Mouse (Mus musculus) forebrain, embryonic 14.5 days (tissue): ENCODE data around the gene Fbxw7. TPM values are rescaled to one million over a fixed set of nuclear protein-coding genes. Genes with fewer than 3 reads are reported as not detected.
A peak's percentile ranks its signal among the peaks of the same experiment; 100 is the strongest.

ENCODE experiments used
- ATAC-seq: fragments of 200-750 bp; cut with Nextera tagmentation; 2 replicates; pipeline ENCODE4 v1.8.0; 2017; ENCODE audit warnings: mild to moderate bottlenecking, moderate library complexity
- DNase-seq: peaks from one replicate; pipeline ENCODE4 v3.0.0-alpha.2; 2015; ENCODE audit warnings: low spot score
- H3K27ac ChIP-seq: fragments of 300-500 bp; sonication (generic); 2 replicates; pipeline ENCODE4 v1.5.1; 2014; ENCODE audit warnings: low read depth, mild to moderate bottlenecking, control low read depth, low read length, moderate library complexity
- H3K27me3 ChIP-seq: fragments of 300-500 bp; sonication (generic); replicated peaks from 2 replicates; pipeline ENCODE4 v1.6.1; 2014; ENCODE audit warnings: low read length, control low read depth, mixed read lengths; ENCODE audit not compliant: control insufficient read depth, insufficient read depth
- H3K36me3 ChIP-seq: fragments of 300-500 bp; sonication (generic); 2 replicates; pipeline ENCODE4 v1.6.1; 2014; ENCODE audit warnings: low read length, control low read depth; ENCODE audit not compliant: control insufficient read depth, insufficient read depth
- H3K4me1 ChIP-seq: fragments of 300-500 bp; sonication (generic); 2 replicates; pipeline ENCODE4 v1.6.1; 2014; ENCODE audit warnings: antibody characterized with exemption, low read length, control low read depth; ENCODE audit not compliant: control insufficient read depth, insufficient read depth
- H3K4me2 ChIP-seq: fragments of 300-500 bp; sonication (generic); 2 replicates; pipeline ENCODE4 v1.6.1; 2014; ENCODE audit warnings: mild to moderate bottlenecking, control low read depth, low read length
- H3K4me3 ChIP-seq: fragments of 300-500 bp; sonication (generic); 2 replicates; pipeline ENCODE4 v1.5.1; 2014; ENCODE audit warnings: low read depth, low read length, control low read depth
- H3K9ac ChIP-seq: fragments of 300-500 bp; sonication (generic); 2 replicates; pipeline ENCODE4 v1.6.1; 2014; ENCODE audit warnings: mild to moderate bottlenecking, low read length, control low read depth, moderate library complexity
- H3K9me3 ChIP-seq: fragments of 300-500 bp; sonication (generic); replicated peaks from 2 replicates; pipeline ENCODE4 v1.6.1; 2016; ENCODE audit warnings: low read length, control low read depth, mixed read lengths; ENCODE audit not compliant: control insufficient read depth
- WGBS: fragments of 180-500 bp; shearing (Covaris S2); extraction: QIAGEN DNeasy Blood & Tissue Kit; methylation state at CpG from one replicate; pipeline ENCODE4 v1.1.7; 2014; 5-methylcytosine and 5-hydroxymethylcytosine counted together
- polyA plus RNA-seq: library from polyadenylated mRNA; unstranded; fragments of >200 nt; fragmentation: Nextera tagmentation; extraction: Ambion mirVana; gene quantifications from 2 replicates; pipeline ENCODE4 v1.2.1, GENCODE M21; 2014

Fbxw7 gene
- polyA plus RNA-seq, 1 experiment from 2014 or later = 27.9 TPM

DNA sequence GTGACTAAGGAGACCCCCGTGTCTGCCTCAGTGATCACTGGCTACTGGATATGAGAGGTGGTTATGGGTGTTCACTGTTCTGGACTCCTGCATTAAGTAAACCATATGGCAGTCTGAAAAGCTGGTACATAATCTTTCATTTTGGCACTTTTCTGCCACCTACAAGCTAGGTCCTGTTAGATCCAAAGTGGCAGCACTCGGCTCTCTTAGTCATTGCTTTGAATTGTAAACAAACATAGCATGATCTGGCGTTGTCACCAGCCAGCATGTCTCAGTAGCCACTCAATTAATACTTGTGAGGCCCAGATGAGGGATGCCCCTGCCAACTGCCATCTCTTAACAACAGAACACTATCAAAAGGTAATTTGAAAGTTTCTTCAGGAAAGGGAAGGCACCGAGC lies 167.6 kb downstream of the Fbxw7 start:
- Histone ChIP-seq H3K9ac (no peak overlapping the region), H3K27ac (no peak overlapping the region), H3K4me3 (no peak overlapping the region), H3K27me3 (no peaks in the 10 kb centered on the region), H3K4me2 (no peak overlapping the region), H3K36me3 (peaks cover under 1% of the 10 kb centered on the region), H3K9me3 (no peaks in the 10 kb centered on the region), H3K4me1 (no peaks in the 10 kb centered on the region)
- DNase-seq (no peak), ATAC-seq (no peak)
- 78% methylated on average over 4 of the region's 4 CpGs for WGBS

DNA sequence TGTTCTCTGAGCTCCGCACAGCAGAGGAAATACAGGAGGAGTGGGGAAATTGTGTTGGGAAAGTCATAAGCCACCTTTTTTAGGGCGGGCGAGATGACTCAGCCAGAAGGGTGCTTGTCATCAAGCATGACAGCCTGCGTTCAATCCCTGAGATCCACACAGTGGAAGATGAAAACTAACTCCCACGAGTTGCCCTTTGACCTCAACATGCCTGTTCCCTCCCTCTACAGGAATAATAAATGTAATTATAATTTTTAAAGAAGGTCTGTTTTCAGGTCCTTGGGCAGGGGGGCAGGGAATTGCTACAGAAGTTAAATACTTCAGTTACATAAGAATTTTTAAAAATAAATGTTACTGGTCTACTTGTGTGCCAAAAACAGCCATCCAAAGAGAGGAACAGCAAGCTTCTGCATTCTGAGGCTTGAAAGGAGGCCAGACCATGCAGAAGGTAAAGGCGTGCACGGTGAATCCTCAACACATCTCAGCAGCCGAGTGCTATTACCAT lies 170.1 kb downstream of the Fbxw7 start:
- Histone ChIP-seq H3K27me3 (no peaks in the 10 kb centered on the region), H3K4me1 (no peaks in the 10 kb centered on the region), H3K9me3 (no peaks in the 10 kb centered on the region), H3K27ac (no peak overlapping the region), H3K4me2 (no peak overlapping the region), H3K9ac (no peak overlapping the region), H3K4me3 (no peak overlapping the region), H3K36me3 (no peaks in the 10 kb centered on the region)
- WGBS = 90% methylated on average over 8 of the region's 8 CpGs
- no peak for DNase-seq
- ATAC-seq = no peak

DNA sequence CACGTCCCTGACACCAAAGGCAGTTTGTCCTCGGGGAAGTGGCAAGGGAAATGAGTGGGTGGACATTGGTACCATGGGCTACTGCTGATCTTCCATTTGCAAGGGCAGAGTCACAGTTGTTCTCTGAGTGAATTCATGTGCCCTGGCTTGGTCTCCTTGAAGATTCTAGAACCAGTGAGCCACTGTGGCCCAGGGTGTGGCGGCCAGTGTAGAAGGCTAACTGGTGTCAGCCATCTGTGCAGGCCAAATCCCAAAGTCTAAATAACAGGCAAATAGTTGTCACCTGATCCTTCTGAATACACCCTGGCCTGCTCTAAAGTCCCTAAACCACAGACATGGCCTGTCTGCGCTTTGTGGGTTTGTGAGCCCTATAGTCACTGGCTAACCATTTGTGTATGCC lies 173.8 kb downstream of the Fbxw7 start:
- Histone ChIP-seq H3K27ac (no peak overlapping the region), H3K9me3 (no peaks in the 10 kb centered on the region), H3K4me1 (no peaks in the 10 kb centered on the region), H3K27me3 (no peaks in the 10 kb centered on the region), H3K36me3 (no peaks in the 10 kb centered on the region), H3K4me2 (no peak overlapping the region), H3K9ac (no peak overlapping the region), H3K4me3 (no peak overlapping the region)
- no peak for ATAC-seq
- WGBS = 93% methylated on average over 4 of the region's 4 CpGs
- no peak for DNase-seq

DNA sequence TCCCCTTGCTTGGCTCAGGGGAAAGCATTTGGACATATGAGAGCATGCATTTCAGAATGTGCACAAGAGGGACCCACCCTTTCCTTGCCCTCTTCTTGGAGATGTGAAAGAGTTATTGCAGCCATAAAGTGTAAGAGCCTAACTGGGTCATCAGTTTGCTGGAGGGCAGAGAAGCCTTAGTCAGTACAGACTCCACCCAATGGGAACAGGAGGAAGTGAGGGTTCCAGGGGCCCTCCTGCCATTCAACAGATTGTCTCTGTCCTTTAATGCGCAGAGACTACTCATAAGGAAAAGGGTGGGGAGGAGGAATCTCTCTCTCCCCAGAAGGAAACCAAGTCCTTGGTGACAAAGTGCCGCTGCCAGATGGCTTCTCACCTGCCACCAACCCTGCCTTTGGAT lies 190.2 kb downstream of the Fbxw7 start:
- Histone ChIP-seq H3K4me1 (no peaks in the 10 kb centered on the region), H3K27me3 (no peaks in the 10 kb centered on the region), H3K9me3 (no peaks in the 10 kb centered on the region), H3K4me2 (no peak overlapping the region), H3K9ac (no peak overlapping the region), H3K36me3 (no peaks in the 10 kb centered on the region), H3K4me3 (no peak overlapping the region), H3K27ac (no peak overlapping the region)
- WGBS = 82% methylated on average over 2 of the region's 2 CpGs
- no peak for ATAC-seq
- no peak for DNase-seq

DNA sequence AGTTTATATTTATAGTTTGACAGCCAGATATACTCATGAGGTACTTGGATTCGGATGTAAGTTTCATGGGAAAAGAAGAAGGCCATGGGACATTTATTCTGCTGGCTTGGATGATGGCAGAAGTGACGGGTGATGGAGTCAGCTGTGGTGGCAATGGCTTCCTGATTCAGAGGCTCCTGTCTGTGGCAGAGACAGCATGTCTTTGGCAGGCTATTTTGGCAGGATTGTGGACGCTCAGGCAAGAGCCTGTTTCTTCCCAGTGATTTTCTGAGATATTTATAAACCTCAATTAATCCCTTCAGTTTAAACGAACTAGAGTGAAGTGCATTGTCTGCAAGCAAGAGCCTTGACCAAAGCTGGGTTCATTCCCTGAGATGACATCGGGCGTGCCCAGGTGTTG lies 197.8 kb downstream of the Fbxw7 start:
- H3K27me3 ChIP-seq = no peaks in the 10 kb centered on the region
- DNase-seq (no peak), ATAC-seq (no peak)
- H3K9ac ChIP-seq = no peak overlapping the region
- H3K4me2 ChIP-seq = no peak overlapping the region
- no peak overlapping the region for H3K4me3 ChIP-seq
- no peaks in the 10 kb centered on the region for H3K4me1 ChIP-seq
- H3K36me3 ChIP-seq = no peaks in the 10 kb centered on the region
- H3K27ac ChIP-seq = no peak overlapping the region
- 73% methylated on average over 6 of the region's 6 CpGs for WGBS
- H3K9me3 ChIP-seq = no peaks in the 10 kb centered on the region

DNA sequence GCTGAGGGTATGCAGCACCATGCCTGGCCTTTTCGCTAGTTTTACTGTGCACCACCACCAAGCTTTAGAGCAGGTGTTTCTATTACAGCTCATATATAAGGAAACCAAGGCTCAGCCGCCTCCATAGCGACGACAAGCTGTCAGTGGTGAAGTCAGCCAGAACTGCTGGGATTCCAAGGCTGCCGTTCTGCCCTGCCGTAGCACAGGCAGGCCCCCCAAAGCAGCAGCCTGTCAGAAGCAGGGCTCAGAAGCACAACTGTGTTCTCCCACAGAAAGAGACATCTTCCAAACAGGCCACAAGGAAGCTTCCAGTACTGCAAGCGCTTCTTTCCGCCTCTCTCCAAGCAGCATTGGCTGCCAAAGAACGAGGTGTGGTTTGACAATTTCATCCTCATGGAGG lies 200.6 kb downstream of the Fbxw7 start:
- H3K27me3 ChIP-seq = no peaks in the 10 kb centered on the region
- H3K36me3 ChIP-seq = no peaks in the 10 kb centered on the region
- no peak overlapping the region for H3K4me2 ChIP-seq
- no peak overlapping the region for H3K27ac ChIP-seq
- WGBS = 74% methylated on average over 9 of the region's 9 CpGs
- H3K4me1 ChIP-seq = no peaks in the 10 kb centered on the region
- ATAC-seq (peak; percentile 37; the same call in 1 of the 2 replicates), DNase-seq (peak; percentile 46)
- no peak overlapping the region for H3K4me3 ChIP-seq
- no peak overlapping the region for H3K9ac ChIP-seq
- H3K9me3 ChIP-seq = no peaks in the 10 kb centered on the region

DNA sequence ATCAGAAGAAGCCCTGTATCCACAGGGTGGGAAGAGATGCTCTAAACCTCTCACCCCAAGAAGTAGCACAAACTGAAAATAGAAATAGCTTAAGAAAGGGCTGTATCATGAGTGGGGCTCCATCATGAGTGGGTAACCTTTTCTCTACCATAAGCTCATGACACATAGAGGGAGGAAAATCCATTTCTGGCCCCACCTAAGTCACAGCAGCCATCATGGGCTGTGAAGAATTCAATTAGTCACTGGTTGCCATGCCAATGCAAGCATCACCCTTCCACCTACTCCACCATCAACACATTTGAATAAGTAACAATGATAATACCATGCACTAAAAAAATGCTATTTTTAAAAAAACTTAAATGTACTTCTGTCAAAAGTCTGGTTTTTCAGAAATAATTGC lies 205.1 kb downstream of the Fbxw7 start:
- H3K9me3 ChIP-seq = no peaks in the 10 kb centered on the region
- ATAC-seq (no peak), DNase-seq (no peak)
- H3K4me2 ChIP-seq = no peak overlapping the region
- H3K36me3 ChIP-seq = no peaks in the 10 kb centered on the region
- no peaks in the 10 kb centered on the region for H3K27me3 ChIP-seq
- no peak overlapping the region for H3K4me3 ChIP-seq
- no peak overlapping the region for H3K27ac ChIP-seq
- peaks cover 3% of the 10 kb centered on the region; the same call in 1 of the 2 replicates for H3K4me1 ChIP-seq
- H3K9ac ChIP-seq = no peak overlapping the region

DNA sequence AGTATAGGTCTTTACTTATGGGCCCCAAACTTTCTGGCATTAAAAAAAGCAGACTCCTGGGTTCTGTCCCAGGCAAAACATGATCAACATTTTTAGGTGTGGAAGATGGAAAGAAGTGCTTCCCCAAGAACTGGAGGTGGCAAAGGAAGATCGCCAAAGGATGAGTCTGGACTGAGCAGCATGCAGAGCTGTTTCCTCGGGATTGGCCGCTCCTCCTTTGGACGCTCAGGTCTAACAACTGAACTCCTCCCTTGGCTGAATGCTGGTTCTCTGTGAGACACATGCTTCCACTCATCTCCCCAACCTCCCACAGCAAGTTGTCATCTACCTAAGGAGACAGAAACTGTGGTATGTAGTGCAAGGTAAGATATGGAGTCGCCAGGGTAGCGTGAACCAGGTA lies 206.7 kb downstream of the Fbxw7 start:
- Histone ChIP-seq H3K27me3 (no peaks in the 10 kb centered on the region), H3K4me2 (no peak overlapping the region), H3K27ac (no peak overlapping the region), H3K9ac (no peak overlapping the region), H3K4me1 (peaks cover 9% of the 10 kb centered on the region; the same call in 1 of the 2 replicates), H3K9me3 (no peaks in the 10 kb centered on the region), H3K4me3 (no peak overlapping the region), H3K36me3 (no peaks in the 10 kb centered on the region)
- ATAC-seq = no peak
- WGBS = 95% methylated on average over 6 of the region's 6 CpGs
- no peak for DNase-seq

DNA sequence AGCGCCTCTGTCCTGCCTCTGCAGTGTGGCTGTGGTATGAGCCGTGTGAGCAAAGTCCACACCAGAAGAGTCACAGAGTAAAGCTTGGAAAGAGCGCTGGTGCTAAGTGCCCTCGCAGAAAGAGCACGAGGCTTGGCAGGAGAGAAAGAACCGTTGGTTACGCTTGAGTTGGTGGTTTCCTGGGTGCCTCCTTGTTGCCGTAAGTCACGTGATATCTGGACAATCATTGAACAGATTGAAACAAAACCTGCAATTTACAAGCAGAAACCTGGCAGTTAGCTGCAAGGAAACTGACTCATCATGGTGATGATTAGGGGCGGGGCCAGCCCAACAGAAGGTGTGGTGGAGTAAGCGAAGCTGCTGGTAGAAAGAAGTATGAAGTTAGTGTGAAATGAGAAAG lies 207.7 kb downstream of the Fbxw7 start:
- Histone ChIP-seq H3K4me3 (no peak overlapping the region), H3K27me3 (no peaks in the 10 kb centered on the region), H3K4me1 (peaks cover 9% of the 10 kb centered on the region; the same call in 1 of the 2 replicates), H3K27ac (no peak overlapping the region), H3K9me3 (no peaks in the 10 kb centered on the region), H3K9ac (no peak overlapping the region), H3K36me3 (no peaks in the 10 kb centered on the region), H3K4me2 (no peak overlapping the region)
- no peak for DNase-seq
- WGBS = 85% methylated on average over 11 of the region's 11 CpGs
- ATAC-seq = no peak
